Mouse (Mus musculus) kidney, embryonic 14.5 days (tissue): Measurements from ENCODE around the gene Olfr1279. TPM values are rescaled to one million over a fixed set of nuclear protein-coding genes. Genes with fewer than 3 reads are reported as not detected.
"Not testable (repeated sequence)": the region's sequence is repeated elsewhere in the genome, so short reads cannot be mapped to it uniquely, and the experiment has no call there.

Experiments used
- ATAC-seq: fragments of 200-750 bp; cut with Nextera tagmentation; 2 replicates; pipeline ENCODE4 v1.8.0; 2017; ENCODE audit warnings: moderate number of reproducible peaks, mild to moderate bottlenecking, moderate TSS enrichment, moderate library complexity; ENCODE audit not compliant: low FRiP score, low TSS enrichment
- H3K27ac ChIP-seq: fragments of 300-500 bp; sonication (generic); 2 replicates; pipeline ENCODE4 v1.5.1; 2014; ENCODE audit warnings: low read depth, mild to moderate bottlenecking, low read length, moderate library complexity, mixed read lengths
- H3K27me3 ChIP-seq: fragments of 300-500 bp; sonication (generic); 2 replicates; pipeline ENCODE4 v1.6.1; 2014; ENCODE audit warnings: mild to moderate bottlenecking, low read length; ENCODE audit not compliant: control insufficient read depth, insufficient read depth
- H3K36me3 ChIP-seq: fragments of 300-500 bp; sonication (generic); 2 replicates; pipeline ENCODE4 v1.6.1; 2014; ENCODE audit warnings: low read length, mixed read lengths; ENCODE audit not compliant: control insufficient read depth, insufficient read depth
- H3K4me1 ChIP-seq: fragments of 300-500 bp; sonication (generic); 2 replicates; pipeline ENCODE4 v1.6.1; 2014; ENCODE audit warnings: low read length, mixed read lengths; ENCODE audit not compliant: control insufficient read depth, insufficient read depth
- H3K4me2 ChIP-seq: fragments of 300-500 bp; sonication (generic); replicated peaks from 2 replicates; pipeline ENCODE4 v1.6.1; 2014; ENCODE audit warnings: low read depth, mild to moderate bottlenecking, low read length
- H3K4me3 ChIP-seq: fragments of 300-500 bp; sonication (generic); 2 replicates; pipeline ENCODE4 v1.5.1; 2014; ENCODE audit warnings: mild to moderate bottlenecking, low read length
- H3K9ac ChIP-seq: fragments of 300-500 bp; sonication (generic); 2 replicates; pipeline ENCODE4 v1.6.1; 2014; ENCODE audit warnings: low read depth, mild to moderate bottlenecking, low read length, moderate library complexity
- H3K9me3 ChIP-seq: fragments of 300-500 bp; sonication (generic); 2 replicates; pipeline ENCODE4 v1.6.1; 2016; ENCODE audit warnings: low read length; ENCODE audit not compliant: control insufficient read depth
- WGBS: fragments of 180-500 bp; shearing (Covaris S2); extraction: QIAGEN DNeasy Blood & Tissue Kit; methylation state at CpG from one replicate; pipeline ENCODE4 v1.1.7; 2014; 5-methylcytosine and 5-hydroxymethylcytosine counted together
- polyA plus RNA-seq: library from polyadenylated mRNA; unstranded; fragments of >200 nt; fragmentation: Nextera tagmentation; extraction: Ambion mirVana; gene quantifications from 2 replicates; pipeline ENCODE4 v1.2.1, GENCODE M21; 2014

Olfr1279 gene
- not detected in 2 replicates for polyA plus RNA-seq

DNA sequence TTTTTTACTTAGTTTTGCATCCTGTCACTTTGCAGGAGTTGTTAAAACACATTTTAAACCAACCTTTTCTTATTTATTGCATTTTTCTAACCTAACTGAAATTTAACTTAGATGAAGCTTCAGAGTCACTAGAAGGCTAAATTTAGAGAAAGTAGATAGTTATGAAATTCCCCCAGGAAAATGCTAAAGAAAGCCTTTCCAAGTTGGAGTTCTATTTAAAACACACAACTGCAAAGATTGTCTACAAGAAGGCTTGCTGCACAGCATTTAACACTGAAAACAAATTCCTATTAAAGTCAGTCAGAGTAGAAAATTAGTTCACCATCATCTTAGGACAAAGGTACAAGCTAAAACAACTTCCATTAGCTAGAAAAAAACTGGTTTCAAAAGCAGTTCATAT lies at the start of gene Olfr1279:
Gene Olfr1279, plus strand, starts transcription at position 262 of the 400 bp plus-strand sequence.
- H3K27me3 ChIP-seq = no peaks in the 10 kb centered on the region
- no peak for ATAC-seq

DNA sequence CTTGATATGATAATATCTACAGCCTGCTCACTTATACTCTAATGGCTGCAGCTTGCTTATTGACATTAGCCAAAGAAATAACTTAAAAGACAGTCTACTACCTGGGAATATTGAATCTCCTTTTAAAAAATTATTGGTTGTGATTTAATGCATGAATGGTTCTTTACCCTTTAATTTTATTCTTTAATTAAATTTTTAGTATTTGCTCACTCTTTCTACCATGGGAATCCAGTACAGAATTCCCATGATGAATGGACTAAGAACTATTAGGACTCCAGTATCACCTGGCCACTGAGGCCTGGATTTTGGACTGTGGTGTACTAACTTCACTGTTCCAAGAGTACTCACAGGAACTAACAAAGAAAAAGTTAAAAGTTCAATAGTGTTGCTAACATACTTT lies 46.2 kb upstream of the Olfr1279 start, which contains the start of gene Olfr1276:
Gene Olfr1276, plus strand, starts transcription at position 301 of the 400 bp plus-strand sequence.
- Histone ChIP-seq H3K4me1 (no peaks in the 10 kb centered on the region), H3K9ac (no peak within 1 kb of the TSS), H3K36me3 (no peaks in the 10 kb centered on the region), H3K27ac (no peak within 1 kb of the TSS), H3K9me3 (no peaks in the 10 kb centered on the region), H3K27me3 (no peaks in the 10 kb centered on the region), H3K4me2 (no peak within 1 kb of the TSS), H3K4me3 (no peak within 1 kb of the TSS)
- ATAC-seq = no peak

More for the DNA sequence above, at the start of gene Olfr1279:
- no peak within 1 kb of the TSS for H3K4me2 ChIP-seq
- no peak within 1 kb of the TSS for H3K9ac ChIP-seq
- H3K9me3 ChIP-seq = no peaks in the 10 kb centered on the region
- no peak within 1 kb of the TSS for H3K4me3 ChIP-seq
- no peaks in the 10 kb centered on the region for H3K4me1 ChIP-seq
- no peak within 1 kb of the TSS for H3K27ac ChIP-seq
- H3K36me3 ChIP-seq = no peaks in the 10 kb centered on the region

DNA sequence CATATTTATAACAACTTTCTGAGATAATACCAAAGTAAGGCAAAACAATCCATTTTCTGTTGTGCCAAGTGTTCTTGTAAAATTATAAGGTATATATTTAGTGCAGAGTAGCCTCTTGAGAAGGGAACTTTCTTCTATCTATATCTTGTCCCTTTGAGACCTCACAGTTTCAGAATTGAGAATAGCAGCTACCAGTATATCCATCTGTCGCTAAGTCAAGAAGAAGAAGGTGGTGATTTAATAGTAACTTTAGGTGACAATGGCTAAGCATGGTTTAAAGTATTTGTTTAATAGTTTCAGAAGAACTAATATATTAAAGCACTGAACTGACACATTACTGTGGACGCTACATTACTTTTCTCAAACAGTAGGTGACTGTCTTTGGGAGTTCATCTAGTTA lies 26.4 kb upstream of the Olfr1279 start, which contains the start of gene Olfr1277:
Gene Olfr1277, minus strand, starts transcription at position 101 of the 400 bp plus-strand sequence.
- Histone ChIP-seq H3K4me1 (no peaks in the 10 kb centered on the region), H3K4me2 (no peak within 1 kb of the TSS), H3K36me3 (no peaks in the 10 kb centered on the region), H3K27me3 (no peaks in the 10 kb centered on the region), H3K27ac (no peak within 1 kb of the TSS), H3K4me3 (no peak within 1 kb of the TSS), H3K9me3 (no peaks in the 10 kb centered on the region), H3K9ac (no peak within 1 kb of the TSS)
- ATAC-seq = no peak
- 72% methylated on average over 2 of the region's 2 CpGs for WGBS

DNA sequence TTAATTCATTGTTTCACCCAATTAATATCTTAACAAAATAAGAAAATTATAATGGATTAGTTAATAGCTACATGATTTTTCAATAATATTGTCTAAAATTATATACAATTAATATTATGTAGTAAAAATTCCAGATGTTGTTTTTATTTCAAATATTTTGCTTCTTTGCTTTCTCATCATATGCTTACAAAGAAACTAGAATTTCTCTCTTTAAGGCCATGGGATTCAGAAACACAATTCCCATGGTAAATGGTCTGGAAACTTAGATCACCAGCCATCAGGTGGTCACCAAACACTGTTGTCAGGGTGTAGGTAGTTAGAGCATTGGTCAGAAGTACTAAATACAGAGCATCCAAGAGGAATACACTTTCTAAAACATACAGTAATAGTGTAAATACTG lies 10.6 kb upstream of the Olfr1279 start, which contains the start of gene Olfr1278:
Gene Olfr1278, plus strand, starts transcription at position 301 of the 400 bp plus-strand sequence.
- no peak for ATAC-seq
- no peak within 1 kb of the TSS for H3K27ac ChIP-seq

DNA sequence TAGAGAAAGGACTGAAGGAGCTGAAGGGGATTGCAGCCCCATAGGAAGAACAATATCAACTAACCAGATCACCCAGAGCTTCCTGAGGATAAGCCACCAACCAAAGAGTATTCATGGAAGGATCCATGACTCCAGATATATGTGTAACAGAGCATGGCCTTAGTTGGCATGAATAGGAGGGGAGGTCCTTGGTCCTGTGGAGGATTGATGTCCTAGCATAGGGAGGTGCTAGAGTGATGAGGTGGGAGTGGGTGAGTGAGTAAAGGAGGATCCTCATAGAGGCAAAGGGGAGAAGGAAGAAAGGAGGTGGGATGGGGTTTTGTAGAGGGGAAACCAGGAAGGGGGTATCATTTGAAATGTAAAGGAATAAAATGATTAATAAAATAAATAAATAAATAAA lies 1.9 kb upstream of the Olfr1279 start:
- no peak overlapping the region for H3K4me3 ChIP-seq
- H3K9ac ChIP-seq = no peak overlapping the region
- no peaks in the 10 kb centered on the region for H3K9me3 ChIP-seq
- H3K4me1 ChIP-seq = no peaks in the 10 kb centered on the region
- H3K27me3 ChIP-seq = no peaks in the 10 kb centered on the region
- H3K36me3 ChIP-seq = no peaks in the 10 kb centered on the region
- no peak for ATAC-seq
- H3K4me2 ChIP-seq = no peak overlapping the region
- H3K27ac ChIP-seq = no peak overlapping the region

More for the DNA sequence above, 10.6 kb upstream of the Olfr1279 start, which contains the start of gene Olfr1278:
- Histone ChIP-seq H3K36me3 (no peaks in the 10 kb centered on the region), H3K9ac (no peak within 1 kb of the TSS), H3K4me2 (no peak within 1 kb of the TSS), H3K27me3 (no peaks in the 10 kb centered on the region), H3K4me1 (no peaks in the 10 kb centered on the region), H3K4me3 (no peak within 1 kb of the TSS), H3K9me3 (no peaks in the 10 kb centered on the region)

DNA sequence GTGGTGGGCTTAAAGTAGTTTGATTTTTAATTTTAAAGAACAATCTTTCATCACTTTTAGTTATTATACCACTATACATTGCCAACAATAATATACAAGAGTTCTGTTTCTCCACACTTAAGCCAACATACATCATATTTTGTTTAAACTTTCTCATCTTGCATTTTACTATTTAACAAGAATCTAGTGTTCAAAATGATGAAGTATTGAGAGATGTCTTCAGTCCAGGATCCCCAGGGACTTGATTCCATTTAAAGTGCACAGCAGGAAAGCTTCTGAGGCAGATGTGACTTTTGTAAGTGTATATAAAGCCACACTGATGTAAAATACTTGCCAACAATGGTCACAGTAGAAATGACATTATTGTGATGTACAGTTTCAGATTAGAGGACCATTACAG lies 13.3 kb downstream of the Olfr1279 start, which contains the start of gene Olfr1280:
Gene Olfr1280, plus strand, starts transcription at position 301 of the 400 bp plus-strand sequence.
- Histone ChIP-seq H3K4me2 (no peak within 1 kb of the TSS), H3K9me3 (no peaks in the 10 kb centered on the region), H3K36me3 (no peaks in the 10 kb centered on the region), H3K4me3 (no peak within 1 kb of the TSS), H3K4me1 (no peaks in the 10 kb centered on the region), H3K27me3 (no peaks in the 10 kb centered on the region), H3K9ac (no peak within 1 kb of the TSS), H3K27ac (no peak within 1 kb of the TSS)
- ATAC-seq = no peak

DNA sequence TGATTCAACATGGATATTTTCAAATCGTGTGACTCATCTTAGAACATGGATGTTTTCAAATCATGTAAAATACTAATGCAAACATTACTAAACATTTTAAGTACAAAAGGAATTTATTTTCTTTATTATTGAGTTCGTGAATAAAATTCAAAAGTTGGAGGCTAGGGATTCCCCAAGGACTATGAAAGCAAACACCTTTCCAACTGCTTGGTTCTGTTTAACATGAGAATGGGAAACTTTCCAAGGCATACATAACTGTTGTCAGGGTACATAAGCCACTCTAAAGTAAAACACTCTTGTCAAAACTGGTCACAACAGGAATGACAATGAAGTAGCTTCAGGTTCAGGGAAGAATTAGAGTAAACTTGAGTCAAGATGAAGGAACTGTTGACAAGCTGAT lies 25.8 kb downstream of the Olfr1279 start, which contains the start of gene Olfr1281:
Gene Olfr1281, plus strand, starts transcription at position 301 of the 400 bp plus-strand sequence.
- H3K4me1 ChIP-seq = no peaks in the 10 kb centered on the region
- no peaks in the 10 kb centered on the region for H3K9me3 ChIP-seq
- no peak within 1 kb of the TSS for H3K9ac ChIP-seq
- WGBS = 71% methylated on average over 2 of the region's 2 CpGs
- H3K4me2 ChIP-seq = no peak within 1 kb of the TSS
- no peak for ATAC-seq
- H3K4me3 ChIP-seq = no peak within 1 kb of the TSS
- H3K27ac ChIP-seq = no peak within 1 kb of the TSS
- H3K36me3 ChIP-seq = no peaks in the 10 kb centered on the region
- no peaks in the 10 kb centered on the region for H3K27me3 ChIP-seq

DNA sequence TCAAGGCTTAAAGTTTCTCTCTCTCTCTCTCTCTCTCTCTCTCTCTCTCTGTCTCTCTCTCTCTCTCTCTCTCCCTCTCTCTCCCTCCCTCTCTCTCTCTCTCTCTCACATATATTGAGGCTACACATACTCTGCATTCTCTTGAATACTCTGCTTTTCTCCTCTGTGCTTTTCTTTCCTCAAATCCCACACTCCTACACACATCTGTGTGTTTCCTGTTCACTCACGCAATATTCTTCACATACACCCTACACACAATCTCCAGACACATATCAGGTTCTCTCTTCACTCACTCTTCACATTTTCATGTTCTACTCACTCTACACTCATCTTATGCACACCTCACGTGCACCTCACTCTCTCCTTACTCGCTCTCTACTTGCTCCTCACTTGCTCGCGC lies 33.3 kb downstream of the Olfr1279 start:
- H3K27me3 ChIP-seq, H3K4me1 ChIP-seq, H3K36me3 ChIP-seq, H3K9me3 ChIP-seq, H3K9ac ChIP-seq, H3K4me2 ChIP-seq, H3K27ac ChIP-seq, H3K4me3 ChIP-seq, ATAC-seq: not testable (repeated sequence)
- WGBS = 85% methylated on average over 5 of the region's 5 CpGs

DNA sequence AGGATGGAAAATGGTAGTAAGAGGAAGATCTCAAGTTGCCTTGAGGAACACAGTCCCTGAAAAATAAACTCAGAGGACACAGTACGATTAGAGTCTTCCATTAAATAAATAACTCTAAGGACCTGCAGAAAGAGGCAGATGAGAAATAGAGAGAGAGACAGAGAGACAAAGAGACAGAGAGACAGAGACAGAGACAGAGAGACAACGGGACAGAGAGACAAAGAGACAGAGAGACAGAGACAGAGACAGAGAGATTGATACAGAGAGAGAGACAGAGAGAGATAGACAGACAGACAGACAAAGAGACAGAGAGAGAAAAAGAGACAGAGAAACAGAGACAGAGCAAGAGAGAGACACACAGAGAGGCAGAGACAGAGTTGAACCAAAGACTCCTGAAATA lies 35.5 kb downstream of the Olfr1279 start, which contains the start of gene Olfr1282:
Gene Olfr1282, minus strand, starts transcription at position 101 of the 400 bp plus-strand sequence.
- WGBS = 82% methylated on average over 2 of the region's 2 CpGs
- Histone ChIP-seq H3K9me3 (no peaks in the 10 kb centered on the region), H3K4me3 (no peak within 1 kb of the TSS), H3K4me1 (no peaks in the 10 kb centered on the region), H3K36me3 (no peaks in the 10 kb centered on the region), H3K27me3 (no peaks in the 10 kb centered on the region), H3K4me2 (no peak within 1 kb of the TSS), H3K27ac (no peak within 1 kb of the TSS), H3K9ac (no peak within 1 kb of the TSS)
- ATAC-seq = no peak
